Mouse (Mus musculus): ENCODE measurements around the gene Dlgap1.
A peak's percentile ranks its signal among the peaks of the same experiment; 100 is the strongest.

Dlgap1 gene

DNA sequence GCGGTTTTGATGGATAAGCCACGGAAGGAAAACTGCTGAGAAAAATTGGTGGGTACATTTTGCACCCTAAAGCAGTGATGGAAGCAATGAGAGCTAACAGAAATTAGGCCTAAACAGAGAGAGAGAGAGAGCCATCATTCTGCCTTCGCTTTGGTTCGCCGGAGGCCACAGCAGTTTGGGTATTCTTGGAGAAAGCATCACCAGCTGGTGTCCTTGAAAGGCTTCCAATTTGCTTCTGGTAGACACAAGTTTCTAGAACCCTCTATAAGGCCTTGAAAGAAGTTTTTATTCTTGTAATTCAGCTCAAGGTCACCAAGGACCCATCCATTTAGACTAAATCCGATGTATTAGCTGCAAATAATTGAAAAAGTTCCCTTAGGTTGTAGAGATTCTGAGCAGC lies 205.0 kb downstream of the Dlgap1 start:
- DNase-seq (ENCODE audit: low spot score), result no peak

DNA sequence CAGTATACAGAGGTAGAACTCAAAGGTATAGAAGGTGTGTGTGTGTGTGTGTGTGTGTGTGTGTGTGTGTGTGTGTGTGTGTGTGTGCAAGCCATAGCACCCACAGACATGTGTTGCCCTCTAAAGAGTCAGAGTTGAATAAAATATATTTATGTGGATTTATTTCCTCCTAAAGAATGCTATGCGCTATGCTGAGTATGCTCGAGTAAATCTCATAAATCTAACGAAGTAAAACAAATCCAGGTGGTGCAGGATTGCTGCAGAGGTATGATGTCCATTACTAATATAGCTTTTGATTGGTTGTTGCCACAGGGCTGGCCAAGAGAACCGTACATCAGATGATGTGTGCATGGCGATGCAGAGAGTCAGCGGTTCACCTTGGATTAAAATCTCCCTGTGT lies 222.4 kb downstream of the Dlgap1 start:
- no peak for DNase-seq (ENCODE audit: low spot score)

DNA sequence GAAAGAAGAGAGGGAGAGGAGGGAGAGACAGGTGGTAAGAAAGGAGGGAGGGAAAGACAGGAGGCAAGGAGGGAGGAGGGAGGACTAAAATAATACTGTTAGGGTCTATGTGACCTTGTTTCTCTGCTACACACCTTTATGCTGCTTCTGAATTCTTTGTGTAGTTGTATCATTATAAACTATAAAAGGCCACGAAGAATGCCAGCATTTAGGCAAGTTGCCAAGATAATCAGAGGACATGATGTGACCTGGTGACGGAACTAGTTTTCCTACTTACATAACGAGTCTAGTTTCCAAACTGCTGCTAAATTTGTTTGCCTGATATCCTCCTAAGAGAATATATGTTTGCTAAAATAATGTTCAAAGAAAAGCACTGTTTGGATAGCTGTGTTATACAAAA lies 254.0 kb downstream of the Dlgap1 start:
- DNase-seq (ENCODE audit: low spot score), result no peak

DNA sequence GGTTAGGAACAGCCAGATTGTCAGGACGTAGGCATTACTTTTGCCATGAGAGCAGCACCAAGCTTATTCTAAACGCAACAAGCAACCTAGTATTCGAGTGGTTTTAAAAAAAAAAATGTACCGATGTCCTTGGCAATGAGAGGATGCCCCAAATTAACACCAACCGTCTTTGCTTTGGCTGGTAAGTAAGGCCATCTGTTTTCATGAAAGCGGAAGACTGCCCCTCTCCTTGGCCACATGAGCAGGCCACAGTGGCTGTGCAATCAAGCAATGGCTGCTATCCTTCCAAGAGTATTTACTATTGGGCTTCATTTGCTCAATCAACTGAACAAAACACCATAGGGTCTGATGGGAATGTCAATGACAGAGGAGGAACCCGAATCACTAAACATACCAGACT lies 278.5 kb downstream of the Dlgap1 start:
- DNase-seq (ENCODE audit: low spot score), result no peak

DNA sequence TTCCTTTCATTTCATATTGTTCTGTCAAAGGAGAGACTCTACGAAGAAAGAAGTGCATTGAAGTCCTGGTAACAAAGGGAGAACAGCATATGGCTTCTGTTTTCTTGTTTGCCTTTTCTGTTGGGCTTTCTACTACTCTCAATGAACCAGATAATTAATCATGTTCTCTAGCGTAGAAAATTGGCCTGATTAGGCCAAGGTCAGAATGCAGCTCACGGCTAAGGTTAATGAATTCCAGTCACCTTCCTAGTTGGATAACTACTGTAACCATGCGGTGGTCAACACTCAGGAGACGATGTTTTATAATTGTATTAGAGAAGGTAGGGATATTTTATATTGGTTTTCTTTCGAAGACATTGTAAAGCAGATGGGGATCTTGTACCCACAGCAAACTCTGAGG lies 279.4 kb downstream of the Dlgap1 start:
- DNase-seq (ENCODE audit: low spot score), result peak; percentile 15

DNA sequence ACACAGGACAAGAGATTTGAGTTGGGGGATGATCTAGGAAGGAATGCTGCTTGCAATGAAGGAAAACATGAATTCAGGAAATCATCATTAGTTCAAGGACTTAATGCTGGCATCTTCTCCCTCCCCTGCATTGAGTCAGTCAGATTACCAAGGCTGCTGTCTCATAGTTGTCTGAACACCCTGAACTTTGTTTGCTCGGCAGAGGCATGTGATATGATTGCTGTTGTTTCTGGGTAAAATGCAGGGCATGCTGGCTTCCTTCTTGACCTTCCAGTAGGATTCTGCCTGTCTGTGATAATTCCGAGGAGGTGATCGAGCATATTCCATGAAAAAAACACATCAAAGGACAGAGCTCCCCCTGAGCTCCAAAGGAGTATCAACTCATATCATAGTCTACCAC lies 283.6 kb downstream of the Dlgap1 start:
- DNase-seq (ENCODE audit: low spot score), result no peak

DNA sequence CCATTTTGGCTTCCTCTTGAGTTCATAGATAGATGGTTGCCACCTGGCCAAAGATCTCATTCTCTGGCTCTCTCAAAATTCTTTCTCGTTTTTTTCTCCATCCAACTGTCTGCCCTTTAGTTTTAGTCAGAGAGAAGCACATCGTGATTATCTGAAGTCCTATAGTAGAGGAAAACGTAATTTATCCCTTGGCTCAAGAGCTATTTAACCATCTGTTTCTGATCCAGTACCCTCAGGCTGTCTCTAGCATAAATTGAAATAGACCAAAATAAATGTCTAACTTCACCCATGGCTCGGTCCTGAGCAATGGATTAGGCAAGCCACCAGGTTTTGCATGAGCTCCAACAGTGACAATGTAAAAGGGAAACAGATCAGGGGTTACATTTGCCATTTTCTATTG lies 287.5 kb downstream of the Dlgap1 start:
- DNase-seq (ENCODE audit: low spot score), result no peak

DNA sequence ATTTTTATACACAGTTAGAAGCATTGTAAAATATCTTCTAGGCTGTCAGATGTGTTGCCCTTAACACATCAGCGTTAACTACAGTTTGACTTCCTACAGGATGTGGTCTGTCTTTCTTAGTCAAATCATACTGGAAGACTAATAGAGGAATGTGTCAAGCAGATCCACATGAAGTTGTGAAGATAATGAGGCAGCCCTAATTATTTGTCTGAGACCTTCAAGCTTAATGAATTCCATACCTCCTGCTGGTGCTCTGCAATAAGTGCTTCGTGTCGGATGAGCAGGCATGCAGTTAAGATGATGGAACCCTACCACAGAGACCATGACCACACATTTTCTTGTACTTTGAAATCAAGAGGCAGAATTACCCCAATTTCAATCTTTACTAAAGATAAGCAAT lies 294.3 kb downstream of the Dlgap1 start:
- no peak for DNase-seq (ENCODE audit: low spot score)

DNA sequence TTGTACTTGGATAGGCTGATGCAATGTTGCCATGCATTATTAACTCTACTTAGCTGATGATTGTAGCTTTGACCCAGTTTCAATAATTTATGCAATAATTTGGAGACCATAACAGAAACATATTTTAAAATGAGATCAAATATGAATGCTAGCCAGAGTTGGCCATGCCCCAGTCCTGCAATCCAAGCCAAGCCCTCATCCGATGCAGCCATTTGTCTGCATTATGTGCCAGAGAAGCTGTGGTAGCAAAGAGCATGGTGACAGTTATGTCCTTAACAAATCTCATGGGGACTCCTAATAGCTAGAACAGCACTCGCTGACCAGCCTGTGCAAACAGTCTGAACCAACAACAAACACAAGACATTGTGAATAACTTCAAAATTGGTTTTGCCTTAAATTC lies 303.3 kb downstream of the Dlgap1 start:
- DNase-seq (ENCODE audit: low spot score), result no peak

DNA sequence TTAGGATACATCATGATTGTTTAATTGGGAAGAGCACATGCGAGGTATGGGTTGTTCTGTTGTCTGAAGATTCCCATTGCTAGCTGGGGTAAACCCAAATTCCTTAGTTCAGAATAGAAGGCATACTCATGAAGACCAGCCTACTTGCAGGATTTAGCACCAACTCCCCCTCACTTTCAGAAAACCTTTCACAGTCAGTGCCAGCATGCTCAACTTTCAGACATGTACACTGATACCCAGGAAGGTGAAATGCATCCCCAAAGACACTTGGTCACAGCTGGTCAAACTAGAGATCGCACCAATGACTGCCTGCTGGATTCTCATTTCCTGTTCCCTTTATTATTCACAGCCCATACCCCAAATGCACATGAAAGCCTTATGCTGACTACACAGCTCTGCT lies 318.8 kb downstream of the Dlgap1 start:
- no peak for DNase-seq (ENCODE audit: low spot score)

DNA sequence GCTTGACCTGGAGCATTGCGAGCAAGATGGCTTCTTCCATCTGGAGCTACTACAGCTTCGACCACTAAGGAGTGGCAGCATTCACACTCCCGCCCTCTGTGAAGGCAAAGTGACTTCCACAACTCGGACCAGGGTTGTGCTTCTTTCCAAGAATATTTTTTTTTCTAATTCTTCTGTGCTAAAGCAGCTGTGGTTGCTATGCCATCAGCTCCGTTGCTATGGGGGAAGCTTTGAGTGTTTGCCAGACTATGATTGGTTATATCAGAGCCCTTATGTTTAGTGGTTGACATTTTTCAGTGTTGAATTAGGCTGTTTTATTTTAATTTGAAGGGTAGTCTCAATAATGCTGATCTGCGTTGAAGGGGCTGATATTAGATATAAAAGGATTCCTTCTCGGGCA lies 325.2 kb downstream of the Dlgap1 start:
- no peak for DNase-seq (ENCODE audit: low spot score)

DNA sequence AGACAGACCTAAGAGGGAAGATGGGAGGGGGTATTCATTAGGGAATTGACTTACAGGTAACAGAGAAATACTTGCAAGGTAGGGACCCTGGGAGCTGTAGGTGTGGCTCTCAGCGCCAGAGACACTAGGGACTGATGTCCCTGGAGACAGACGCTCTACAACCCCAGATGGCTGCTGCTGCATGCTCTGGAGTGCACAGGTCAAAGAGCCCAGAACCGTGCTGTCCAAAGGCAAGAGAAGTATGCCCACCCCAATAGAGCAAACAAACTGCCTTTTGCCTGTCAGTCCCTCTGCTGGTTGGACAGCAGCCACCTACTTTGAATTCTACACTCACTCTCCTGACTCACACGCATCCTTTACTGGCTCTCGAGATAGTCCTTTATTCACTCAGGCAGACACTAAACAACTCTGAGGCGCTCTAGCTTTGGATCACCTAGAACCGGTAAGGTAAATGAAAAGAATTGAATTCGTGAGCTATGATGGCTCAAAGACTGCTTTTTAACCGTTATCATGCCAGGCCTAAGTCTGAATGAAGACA lies 333.1 kb downstream of the Dlgap1 start:
- DNase-seq (ENCODE audit: low spot score), result no peak

DNA sequence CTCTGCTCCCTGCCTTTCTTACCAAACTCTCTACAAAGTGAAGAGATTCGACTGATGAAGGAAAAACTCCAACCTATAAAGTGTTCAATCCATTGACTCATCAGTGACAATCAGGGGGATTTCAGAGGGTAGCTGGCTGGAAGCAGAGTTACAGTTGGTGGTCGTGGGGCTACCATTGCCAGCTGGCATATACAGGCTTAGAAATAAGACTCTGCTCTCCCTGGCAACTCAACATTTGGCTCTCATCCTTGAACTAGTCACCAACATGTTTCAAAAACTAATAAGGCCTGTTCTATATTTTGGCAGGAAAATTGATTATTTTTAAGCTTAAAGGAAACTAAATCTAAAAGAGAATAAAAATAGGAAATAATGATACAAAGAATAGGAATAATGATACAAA lies 333.8 kb downstream of the Dlgap1 start:
- DNase-seq (ENCODE audit: low spot score), result no peak

DNA sequence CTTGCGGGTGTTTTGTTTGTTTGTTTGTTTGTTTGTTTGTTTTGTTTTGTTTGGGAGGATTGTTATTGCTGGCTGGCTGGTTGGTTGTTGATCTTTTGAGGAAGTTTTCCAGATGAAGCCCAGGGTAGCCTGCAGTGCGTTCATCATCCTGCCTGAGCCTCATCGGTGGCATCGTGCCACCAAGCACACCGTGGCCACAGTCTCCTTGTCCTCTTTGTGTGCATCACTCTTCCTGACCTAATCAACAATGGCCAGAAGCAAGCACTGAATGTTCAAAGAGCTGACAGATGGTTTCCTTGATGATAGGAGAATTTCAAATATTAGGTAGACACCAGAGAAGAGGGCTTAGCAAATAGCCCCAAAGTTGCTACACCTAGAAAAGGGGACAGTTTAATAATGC lies 336.1 kb downstream of the Dlgap1 start:
- no peak for DNase-seq (ENCODE audit: low spot score)

DNA sequence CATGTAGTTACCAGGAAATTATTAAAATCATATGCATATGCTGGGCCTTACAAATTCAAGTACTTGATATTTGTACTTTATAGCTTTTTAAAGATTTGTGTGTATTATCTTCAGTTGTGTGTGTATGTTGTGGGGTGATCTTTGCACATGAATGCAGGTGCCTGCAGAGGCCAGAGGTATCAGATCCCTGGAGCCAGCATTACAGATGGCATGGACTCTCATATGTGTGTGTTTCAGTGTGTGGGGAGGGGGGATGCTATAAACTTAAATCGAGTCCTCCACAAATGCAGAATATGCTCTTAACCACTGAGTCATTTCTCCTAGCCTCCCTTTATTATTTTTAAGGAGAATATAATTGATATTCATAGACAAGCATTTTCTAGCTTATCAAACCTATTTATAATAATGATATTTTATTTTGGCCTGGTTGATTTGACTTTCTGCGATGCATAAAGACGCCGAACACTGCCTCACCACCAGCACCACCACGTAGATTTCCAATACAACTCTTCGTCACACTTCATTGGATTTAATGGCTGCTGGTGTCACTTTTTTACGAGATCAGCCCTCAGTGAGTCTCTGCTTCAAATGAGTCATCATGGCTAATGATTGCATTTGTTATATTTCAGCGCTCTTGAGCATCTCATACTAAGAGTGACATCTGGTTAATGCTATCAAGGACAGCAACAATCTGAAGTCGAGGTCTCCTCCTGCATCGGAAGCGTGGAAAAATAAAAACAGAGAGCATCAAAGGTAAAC lies 338.7 kb downstream of the Dlgap1 start:
- DNase-seq (ENCODE audit: low spot score), result no peak

DNA sequence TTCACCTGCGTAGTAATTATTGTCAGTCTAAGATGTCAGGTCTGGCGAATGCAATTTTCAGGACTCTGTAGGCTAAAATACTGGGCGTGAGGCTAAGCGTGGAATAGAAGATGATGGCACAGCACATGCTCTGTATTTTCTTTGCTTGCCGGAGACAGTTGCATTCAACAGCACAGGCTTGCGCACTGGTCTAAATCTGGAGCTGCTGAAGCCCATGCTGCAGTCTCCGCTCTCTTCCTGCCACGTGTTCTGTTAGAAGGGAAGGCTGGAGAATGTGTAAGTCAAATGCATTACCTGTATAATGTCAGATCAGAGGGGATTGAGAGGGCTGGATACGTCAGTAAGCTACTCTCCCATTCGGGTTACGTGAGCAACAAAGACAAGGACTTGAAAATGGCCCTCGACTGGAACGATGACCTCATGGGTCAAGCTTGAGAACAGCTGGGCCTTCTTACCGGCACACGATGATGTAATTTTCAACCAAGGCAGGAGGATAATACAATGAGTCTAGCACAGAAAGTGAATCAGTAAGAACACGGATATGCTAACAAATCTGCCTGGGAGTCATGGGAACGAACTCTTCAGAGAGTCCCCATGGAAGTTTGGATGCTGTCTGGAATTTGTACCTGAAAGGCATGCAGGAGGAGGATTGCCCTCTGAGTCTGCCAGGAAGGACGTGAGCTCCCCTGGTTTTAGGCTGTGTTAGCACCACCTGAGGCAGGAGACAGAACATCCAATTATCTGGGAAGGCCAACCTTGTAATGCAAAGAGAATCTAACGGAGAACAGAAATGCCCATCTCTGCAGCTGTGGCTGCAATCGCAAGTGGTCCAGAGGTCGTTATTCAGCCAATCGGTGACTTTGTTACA lies 339.7 kb downstream of the Dlgap1 start:
- peak; percentile 11 for DNase-seq (ENCODE audit: low spot score)

DNA sequence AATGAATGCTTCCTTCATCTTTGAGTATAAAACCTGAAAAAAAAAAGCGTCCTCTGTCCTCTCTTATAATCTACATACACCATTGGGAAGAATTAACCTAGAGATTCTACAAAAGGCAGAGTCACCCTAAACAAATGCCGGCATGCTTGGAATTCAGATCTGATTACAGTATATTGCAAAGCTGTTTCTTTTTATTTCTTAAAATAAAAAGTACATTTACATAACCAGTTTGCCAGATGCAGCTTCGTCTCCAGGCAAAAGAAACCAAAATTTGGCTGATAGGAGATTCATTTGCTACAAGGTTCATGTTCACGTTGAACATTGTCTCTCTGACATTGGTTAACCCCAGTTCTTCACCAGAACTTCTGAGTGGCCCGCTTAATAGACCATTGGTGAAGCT lies 347.5 kb downstream of the Dlgap1 start:
- no peak for DNase-seq (ENCODE audit: low spot score)

DNA sequence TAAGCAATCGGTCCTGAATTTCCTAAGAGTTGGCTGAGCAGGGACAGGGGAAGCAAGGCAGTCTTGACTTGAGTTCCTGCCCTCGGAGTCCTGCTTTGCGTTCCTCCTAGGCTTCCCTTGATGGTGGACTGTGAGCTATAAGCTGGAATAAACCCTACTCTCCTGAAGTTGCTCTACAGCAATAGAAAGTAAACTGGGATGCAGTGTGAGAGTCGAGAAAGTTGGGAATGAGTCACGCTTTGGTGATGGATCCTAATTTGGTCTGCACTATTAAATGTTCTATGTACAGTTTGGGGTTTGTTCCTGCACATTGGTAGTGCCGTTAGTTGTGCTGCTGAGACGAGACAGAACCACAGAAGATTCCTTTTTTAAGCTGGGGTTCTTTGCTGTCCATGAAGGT lies 348.9 kb downstream of the Dlgap1 start:
- no peak for DNase-seq (ENCODE audit: low spot score)

DNA sequence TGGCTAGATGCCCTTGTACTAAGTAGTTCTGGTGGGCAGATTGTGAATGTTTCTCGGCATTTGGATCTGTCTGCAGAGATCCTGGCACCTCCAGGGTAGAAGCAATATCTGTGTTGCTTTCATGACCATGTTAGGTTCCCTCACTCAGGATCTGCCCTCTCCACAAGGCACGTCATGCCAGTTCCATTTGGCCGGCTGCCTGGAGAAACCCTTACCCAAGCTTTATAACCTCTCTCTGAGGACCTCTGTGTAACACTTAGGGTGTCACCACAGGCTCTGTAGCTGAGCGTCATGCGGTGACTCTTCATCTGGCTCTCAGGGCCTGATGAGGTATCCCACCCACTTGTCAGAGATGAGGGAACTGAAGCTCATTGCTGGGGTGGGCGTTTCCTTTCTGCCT lies 353.1 kb downstream of the Dlgap1 start:
- DNase-seq (ENCODE audit: low spot score), result no peak

DNA sequence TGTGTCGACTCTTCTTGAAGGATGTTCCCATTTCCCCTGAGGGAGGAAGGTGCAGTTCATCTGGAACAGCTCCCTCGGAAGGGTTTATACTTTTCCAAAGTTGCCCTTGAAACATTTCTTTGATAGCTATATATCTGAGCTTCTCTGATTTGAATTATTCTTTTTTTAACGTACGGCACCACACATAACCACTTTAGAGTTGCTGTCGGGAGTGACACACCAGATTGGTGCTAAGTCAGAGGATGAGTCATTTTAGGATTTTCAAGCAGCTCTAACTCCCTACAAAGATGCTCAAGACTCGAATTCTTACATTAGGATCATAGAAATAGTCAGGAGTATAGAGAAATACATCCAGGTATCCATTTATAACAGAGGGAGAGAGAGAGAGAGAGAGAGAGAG lies 364.6 kb downstream of the Dlgap1 start:
- no peak for DNase-seq (ENCODE audit: low spot score)

DNA sequence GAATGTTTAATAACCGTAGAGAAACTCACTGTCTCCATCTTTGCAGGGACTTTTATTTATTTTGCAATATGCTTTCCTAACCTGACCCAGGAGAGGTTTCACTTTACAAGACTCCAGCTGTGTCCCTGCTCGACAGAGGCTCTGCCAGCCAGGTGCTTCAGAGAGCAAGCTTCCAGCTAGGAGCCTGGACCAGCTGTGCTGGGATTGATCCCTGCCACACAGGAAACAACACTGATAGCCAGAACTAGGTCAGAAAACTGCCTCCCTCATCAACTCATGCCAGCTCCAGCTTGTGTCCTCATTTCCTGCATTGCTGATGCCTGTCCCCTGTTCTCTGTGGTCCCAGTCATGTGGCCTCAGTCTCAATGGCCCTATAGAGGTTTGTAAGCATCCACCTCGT lies 365.3 kb downstream of the Dlgap1 start:
- no peak for DNase-seq (ENCODE audit: low spot score)

DNA sequence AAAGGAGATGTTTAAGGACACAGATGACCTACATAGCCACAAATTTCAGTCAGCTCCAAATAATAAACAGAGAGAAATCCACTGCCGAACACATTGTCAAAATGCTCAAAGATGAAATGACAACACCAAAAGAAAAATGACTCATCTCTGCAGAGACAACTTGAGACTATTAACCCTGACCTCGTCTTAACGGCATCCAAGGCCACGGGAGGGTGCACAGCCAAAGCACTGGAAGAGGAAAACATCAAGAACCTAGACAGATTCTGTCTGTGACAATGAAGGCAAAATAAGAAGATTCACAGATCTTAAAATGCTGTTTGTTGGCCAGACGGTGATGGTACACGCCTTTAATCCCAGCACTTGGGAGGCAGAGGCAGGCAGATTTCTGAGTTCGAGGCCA lies 370.9 kb downstream of the Dlgap1 start:
- DNase-seq (ENCODE audit: low spot score), result no peak

DNA sequence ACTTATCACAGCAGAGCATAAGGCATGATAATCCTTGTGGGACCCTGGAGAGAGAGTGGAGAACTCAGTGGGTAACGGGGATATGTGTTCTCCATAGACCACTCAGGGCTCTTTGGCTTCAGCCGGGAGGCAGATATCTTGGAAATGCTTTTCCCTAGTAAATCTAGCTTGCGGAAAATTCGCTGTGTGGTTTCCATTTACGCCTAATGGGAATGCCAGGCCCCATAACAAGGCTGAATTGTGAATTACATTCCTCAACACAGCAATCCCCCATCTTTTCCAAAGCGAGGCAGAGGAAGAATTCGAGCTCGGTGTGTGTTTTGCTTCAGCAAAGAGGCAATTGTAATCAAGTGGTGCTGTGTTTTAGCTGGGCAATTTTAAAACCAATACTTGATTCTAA lies 372.4 kb downstream of the Dlgap1 start:
- DNase-seq (ENCODE audit: low spot score), result peak; percentile 21
